ENCODE assay signal across 9 mouse cellular contexts in genomic region chr6:110645041-110645410, GRCm38 (mm10). TPM values are rescaled to one million over a fixed set of nuclear protein-coding genes. Genes with fewer than 3 reads are reported as not detected.
DNase-seq lines count a peak whose midpoint lies in the region; ATAC-seq and TF ChIP-seq lines count a peak whose summit lies in the region.
"Had no signal": no experiment of that assay in that cellular context is flagged by ENCODE, and none has a peak within 500 bp of the region (broad histone marks: within the 10 kb centered on the region; RNA-seq: fewer than 3 reads in every experiment).

No protein-coding gene starts in this region.

- no peak for TF ChIP-seq POLR2A in cortical plate, adult 2 months (IDR thresholded peaks at IDR 0.05; ENCODE audit: extremely low read depth, insufficient read depth, low read length)

- no peaks in the 10 kb centered on the region for H3K9me3 ChIP-seq in heart, embryonic 13.5 days
- H3K9me3 ChIP-seq in hindbrain, embryonic 10.5 days: no peaks in the 10 kb centered on the region
- no peaks in the 10 kb centered on the region for H3K9me3 ChIP-seq in midbrain, embryonic 14.5 days (ENCODE audit: control insufficient read depth, low read length)

- 0 out of 2 replicates have a peak overlapping the region, but pooled peaks have one; percentile 33 for H3K9ac ChIP-seq in heart, embryonic 13.5 days
- H3K9ac ChIP-seq in midbrain, embryonic 14.5 days (replicated peaks; ENCODE audit: low read length): peak overlapping the region; percentile 74

- TF ChIP-seq CTCF in cortical plate, adult 2 months (IDR thresholded peaks at IDR 0.05; ENCODE audit: extremely low read depth, insufficient read depth, low read length): no peak

- peak overlapping the region; percentile 78 for H3K4me2 ChIP-seq in heart, embryonic 13.5 days
- H3K4me2 ChIP-seq in midbrain, embryonic 14.5 days (ENCODE audit: low read length): peak overlapping the region; percentile 94

- no peak for ATAC-seq in heart, embryonic 13.5 days (ENCODE audit: extremely low read depth, insufficient number of reproducible peaks, low FRiP score, low TSS enrichment)
- no peak for ATAC-seq in midbrain, embryonic 14.5 days (ENCODE audit: low FRiP score, low TSS enrichment)

- H3K36me3 ChIP-seq in heart, embryonic 13.5 days: no peaks in the 10 kb centered on the region
- H3K36me3 ChIP-seq in hindbrain, embryonic 10.5 days: no peaks in the 10 kb centered on the region
- H3K36me3 ChIP-seq in midbrain, embryonic 14.5 days (ENCODE audit: control insufficient read depth, insufficient read depth, low read length): no peaks in the 10 kb centered on the region

- no peak overlapping the region for H3K27ac ChIP-seq in heart, embryonic 13.5 days (replicated peaks)
- no peak overlapping the region for H3K27ac ChIP-seq in cortical plate, adult 2 months (ENCODE audit: insufficient read depth, low read length)
- no peak overlapping the region for H3K27ac ChIP-seq in hindbrain, embryonic 10.5 days
- peak overlapping the region; percentile 68 for H3K27ac ChIP-seq in midbrain, embryonic 14.5 days (replicated peaks; ENCODE audit: low read depth, low read length)
- H3K27ac ChIP-seq: macrophage had no signal

- whole genome bisulfite sequencing in heart, embryonic 13.5 days: 1% methylated on average over 7 of the region's 7 CpGs
- WGBS in hindbrain, embryonic 10.5 days: under 1% methylated on average over 7 of the region's 7 CpGs
- 3% methylated on average over 7 of the region's 7 CpGs for WGBS in midbrain, embryonic 14.5 days

- 0 out of 2 replicates have a peak, but pooled peaks cover 12% of the 10 kb centered on the region for H3K4me1 ChIP-seq in heart, embryonic 13.5 days
- H3K4me1 ChIP-seq in cortical plate, adult 2 months (ENCODE audit: control insufficient read depth, insufficient read depth, low read length): no peaks in the 10 kb centered on the region
- H3K4me1 ChIP-seq in hindbrain, embryonic 10.5 days (replicated peaks): peaks cover 22% of the 10 kb centered on the region
- 0 out of 2 replicates have a peak, but pooled peaks cover 8% of the 10 kb centered on the region for H3K4me1 ChIP-seq in midbrain, embryonic 14.5 days (ENCODE audit: control insufficient read depth, insufficient read depth, low read length)

- peaks cover 64% of the 10 kb centered on the region for H3K27me3 ChIP-seq in heart, embryonic 13.5 days (replicated peaks)
- peaks cover 53% of the 10 kb centered on the region for H3K27me3 ChIP-seq in hindbrain, embryonic 10.5 days (ENCODE audit: insufficient read depth, poor library complexity, severe bottlenecking)
- peaks cover 9% of the 10 kb centered on the region for H3K27me3 ChIP-seq in midbrain, embryonic 14.5 days (ENCODE audit: control insufficient read depth, insufficient read depth, low read length)

- H3K4me3 ChIP-seq in heart, embryonic 13.5 days: peak overlapping the region; percentile 54
- peak overlapping the region; percentile 97 for H3K4me3 ChIP-seq in cortical plate, adult 2 months (ENCODE audit: insufficient read depth, low read length)
- H3K4me3 ChIP-seq in hindbrain, embryonic 10.5 days: peak overlapping the region; percentile 62
- peak overlapping the region; percentile 66 for H3K4me3 ChIP-seq in midbrain, embryonic 14.5 days (replicated peaks; ENCODE audit: low read depth, low read length)

- no peak for DNase-seq in heart, postnatal 4 days
- no peak for DNase-seq in hindbrain, embryonic 10.5 days (ENCODE audit: low spot score)
- no peak for DNase-seq in midbrain, embryonic 14.5 days
- no peak for DNase-seq in thymus, postnatal 10 days (ENCODE audit: low spot score in 2 of 2)
- DNase-seq in cerebellum, postnatal 10 days: no peak
- DNase-seq in thymus, postnatal 36 days: no peak

RNA-seq across cellular contexts. Expression of gene Grm7, which starts 0.4 kb away (rescaled TPM):
- 0.40 and 0.87 TPM in 2 replicates for polyA plus RNA-seq in heart, embryonic 13.5 days (2015; fragmentation: Nextera tagmentation; extraction: Ambion mirVana)
- under 1 TPM in 1 of 2 experiments, not detected in 1; 0.14 TPM for total RNA-seq in heart, postnatal 4 days (2021)
- 44.0 and 48.2 TPM in 2 replicates for polyA plus RNA-seq in cortical plate, adult 2 months (2012; rRNA removed)
- polyA plus RNA-seq in hindbrain, embryonic 10.5 days (2016; fragmentation: Nextera tagmentation; extraction: Ambion mirVana): 0.14 and 0.59 TPM in 2 replicates
- polyA plus RNA-seq in midbrain, embryonic 14.5 days (2014; fragmentation: Nextera tagmentation; extraction: Ambion mirVana): 18.1 and 18.7 TPM in 2 replicates
- polyA plus RNA-seq: macrophage had no signal

Comparison
In these comparisons a context has a peak if more than half of its experiments do, and no peak if none do; other contexts are left out.
1. RNA of gene Grm7, which starts 0.4 kb away (polyA plus RNA-seq): 44.0 to 48.2 TPM in cortical plate, adult 2 months and 18.1 to 18.7 TPM in midbrain, embryonic 14.5 days; 0.14 to 0.59 TPM in hindbrain, embryonic 10.5 days and 0.40 to 0.87 TPM in heart, embryonic 13.5 days; every median in the first group is over 10 times any median in the second.
2. Peak in every context shown above with its lines, with median percentiles within 50 percentile points of each other: H3K4me3 ChIP-seq.